Mouse (Mus musculus) midbrain, embryonic 12.5 days (tissue): ENCODE measurements around the gene St3gal3. TPM values are rescaled to one million over a fixed set of nuclear protein-coding genes. Genes with fewer than 3 reads are reported as not detected.

ENCODE experiments used
- ATAC-seq: fragments of 200-750 bp; cut with Nextera tagmentation; 2 replicates; pipeline ENCODE4 v1.8.0; 2017; ENCODE audit warnings: low read depth, moderate TSS enrichment, moderate library complexity; ENCODE audit not compliant: low FRiP score
- H3K27ac ChIP-seq: fragments of 300-500 bp; sonication (generic); replicated peaks from 2 replicates; pipeline ENCODE4 v1.5.1; 2016; ENCODE audit warnings: mild to moderate bottlenecking
- H3K27me3 ChIP-seq: fragments of 300-500 bp; sonication (generic); 2 replicates; pipeline ENCODE4 v1.6.1; 2016; ENCODE audit warnings: mild to moderate bottlenecking
- H3K36me3 ChIP-seq: fragments of 300-500 bp; sonication (generic); 2 replicates; pipeline ENCODE4 v1.6.1; 2016
- H3K4me1 ChIP-seq: fragments of 300-500 bp; sonication (generic); 2 replicates; pipeline ENCODE4 v1.6.1; 2016
- H3K4me2 ChIP-seq: fragments of 300-500 bp; sonication (generic); replicated peaks from 2 replicates; pipeline ENCODE4 v1.6.1; 2016; ENCODE audit warnings: mild to moderate bottlenecking, moderate library complexity
- H3K4me3 ChIP-seq: fragments of 300-500 bp; sonication (generic); 2 replicates; pipeline ENCODE4 v1.5.1; 2016; ENCODE audit warnings: mild to moderate bottlenecking
- H3K9ac ChIP-seq: fragments of 300-500 bp; sonication (generic); replicated peaks from 2 replicates; pipeline ENCODE4 v1.6.1; 2016; ENCODE audit warnings: mild to moderate bottlenecking, moderate library complexity
- H3K9me3 ChIP-seq: fragments of 300-500 bp; sonication (generic); 2 replicates; pipeline ENCODE4 v1.6.1; 2016; ENCODE audit warnings: mild to moderate bottlenecking
- WGBS: fragments of 180-500 bp; shearing (Covaris S2); methylation state at CpG from one replicate; pipeline ENCODE4 v1.1.7; 2016; 5-methylcytosine and 5-hydroxymethylcytosine counted together
- polyA plus RNA-seq: library from polyadenylated mRNA; unstranded; fragments of >200 nt; fragmentation: Nextera tagmentation; extraction: Ambion mirVana; gene quantifications from 2 replicates; pipeline ENCODE4 v1.2.1, GENCODE M21; 2016

St3gal3 gene
- polyA plus RNA-seq, 1 experiment from 2014 or later, result 10.9 TPM

GRCm38 (mm10) chr4:118060915-118061530 lies 73.7 kb downstream of the St3gal3 start:
- no peak overlapping the region for H3K27ac ChIP-seq
- ATAC-seq, result no peak
- H3K4me2 ChIP-seq, result no peak overlapping the region
- no peak overlapping the region for H3K4me3 ChIP-seq
- no peak overlapping the region for H3K9ac ChIP-seq
- no peaks in the 10 kb centered on the region for H3K27me3 ChIP-seq
- H3K9me3 ChIP-seq, result no peaks in the 10 kb centered on the region
- 0 out of 2 replicates have a peak, but pooled peaks cover 6% of the 10 kb centered on the region for H3K4me1 ChIP-seq
- 91% methylated on average over 13 of the region's 13 CpGs for WGBS
- no peaks in the 10 kb centered on the region for H3K36me3 ChIP-seq

DNA sequence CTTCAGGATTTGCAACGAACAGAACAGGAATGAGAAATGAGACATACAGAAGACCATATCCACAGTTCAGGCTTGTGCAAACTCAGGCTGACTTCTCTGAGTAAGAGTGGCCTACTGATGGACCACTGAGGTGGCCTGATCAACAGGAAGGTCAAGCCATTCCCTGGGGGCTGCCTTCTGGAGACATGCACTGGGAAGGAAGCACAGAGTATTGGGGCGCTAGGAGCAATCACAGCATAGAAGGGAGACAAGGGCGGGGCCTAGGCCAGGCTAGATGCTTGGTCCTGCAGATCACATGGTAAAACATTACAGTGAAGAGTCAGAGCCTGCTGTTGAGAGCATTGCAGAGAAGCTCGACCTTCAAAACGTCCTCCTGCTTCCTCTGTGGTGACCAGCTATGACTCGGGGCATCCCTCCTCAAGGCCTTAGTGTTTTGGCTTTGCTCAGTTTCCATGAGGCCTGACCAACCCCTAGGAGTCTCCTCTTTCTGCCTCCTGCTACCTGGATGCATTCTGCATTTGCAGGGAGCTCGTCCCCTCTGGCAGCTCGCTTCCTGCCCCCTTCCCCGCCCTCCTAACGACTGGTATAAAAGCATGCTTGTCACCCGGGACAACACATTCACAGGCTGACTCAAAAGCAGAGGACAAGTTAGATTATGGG lies 74.8 kb downstream of the St3gal3 start:
- Histone ChIP-seq H3K27me3 (no peaks in the 10 kb centered on the region), H3K36me3 (no peaks in the 10 kb centered on the region), H3K27ac (no peak overlapping the region), H3K9ac (no peak overlapping the region), H3K9me3 (no peaks in the 10 kb centered on the region), H3K4me2 (no peak overlapping the region), H3K4me3 (no peak overlapping the region), H3K4me1 (0 out of 2 replicates have a peak, but pooled peaks cover 6% of the 10 kb centered on the region)
- ATAC-seq, result no peak
- 67% methylated on average over 11 of the region's 11 CpGs for WGBS

DNA sequence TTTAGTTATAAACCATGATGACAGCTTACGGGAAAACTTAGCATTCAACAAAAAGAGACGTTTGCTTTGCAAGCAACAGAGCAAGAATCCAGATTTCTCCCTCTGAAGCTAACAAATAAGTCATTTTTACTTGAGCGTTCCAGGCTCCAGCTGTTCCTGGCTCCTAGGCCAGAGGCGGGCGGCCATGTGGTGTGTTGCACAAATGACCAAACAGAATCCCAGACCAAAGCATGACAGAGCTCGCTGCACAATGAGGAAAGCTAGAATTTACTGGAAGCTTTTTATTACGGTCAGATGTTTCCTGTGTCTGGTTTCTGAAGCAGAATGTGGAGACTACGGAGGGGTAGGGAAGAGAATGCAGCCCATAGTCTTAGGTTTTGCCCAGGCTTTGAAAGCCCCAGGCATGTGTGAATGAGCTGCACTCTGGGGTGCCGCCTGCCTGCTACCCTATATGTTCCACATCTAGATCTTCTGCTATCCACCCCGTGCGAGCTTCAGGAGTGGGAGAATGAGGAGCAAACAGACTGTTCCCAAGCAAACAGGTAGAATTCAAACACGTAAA lies 76.5 kb downstream of the St3gal3 start:
- 0 out of 2 replicates have a peak, but pooled peaks cover 8% of the 10 kb centered on the region for H3K4me1 ChIP-seq
- H3K36me3 ChIP-seq, result no peaks in the 10 kb centered on the region
- no peak overlapping the region for H3K4me2 ChIP-seq
- no peaks in the 10 kb centered on the region for H3K27me3 ChIP-seq
- H3K9me3 ChIP-seq, result no peaks in the 10 kb centered on the region
- ATAC-seq, result no peak
- H3K9ac ChIP-seq, result no peak overlapping the region
- H3K4me3 ChIP-seq, result no peak overlapping the region
- WGBS, result 77% methylated on average over 12 of the region's 12 CpGs
- no peak overlapping the region for H3K27ac ChIP-seq

GRCm38 (mm10) chr4:118057076-118057475 lies 77.6 kb downstream of the St3gal3 start:
- WGBS, result 67% methylated on average over 2 of the region's 2 CpGs
- Histone ChIP-seq H3K9ac (no peak overlapping the region), H3K4me1 (0 out of 2 replicates have a peak, but pooled peaks cover 8% of the 10 kb centered on the region), H3K9me3 (no peaks in the 10 kb centered on the region), H3K36me3 (no peaks in the 10 kb centered on the region), H3K27me3 (no peaks in the 10 kb centered on the region), H3K4me2 (no peak overlapping the region), H3K27ac (no peak overlapping the region), H3K4me3 (no peak overlapping the region)
- no peak for ATAC-seq

- WGBS, result 80% methylated on average over 8 of the region's 8 CpGs
These were observed 80.1 kb downstream of the St3gal3 start for GRCm38 (mm10) chr4:118054615-118055014.

DNA sequence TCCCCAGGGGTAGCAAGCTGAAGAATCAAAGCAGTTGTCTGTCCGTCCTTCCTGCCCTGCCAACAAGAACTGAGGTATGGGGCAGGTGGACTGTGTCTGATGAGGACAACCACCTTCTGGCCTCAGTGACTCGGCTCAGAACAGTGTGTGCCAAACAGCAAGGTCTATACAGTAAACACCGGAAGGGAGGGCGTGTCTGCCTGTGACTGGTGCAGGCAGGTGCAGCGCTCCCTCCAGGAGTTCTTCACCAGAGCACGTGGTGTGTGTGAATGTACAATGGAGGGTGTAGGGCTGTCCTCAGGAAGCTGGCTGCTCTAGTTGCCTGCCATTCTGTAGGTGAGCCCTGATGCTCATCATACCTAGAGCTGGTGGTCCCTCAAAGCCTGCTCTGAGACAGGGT lies 80.8 kb downstream of the St3gal3 start:
- H3K4me2 ChIP-seq, result no peak overlapping the region
- 91% methylated on average over 6 of the region's 6 CpGs for WGBS
- 0 out of 2 replicates have a peak, but pooled peaks cover 5% of the 10 kb centered on the region for H3K4me1 ChIP-seq
- no peak for ATAC-seq
- H3K27ac ChIP-seq, result no peak overlapping the region
- no peaks in the 10 kb centered on the region for H3K36me3 ChIP-seq
- H3K9me3 ChIP-seq, result no peaks in the 10 kb centered on the region
- H3K27me3 ChIP-seq, result no peaks in the 10 kb centered on the region
- no peak overlapping the region for H3K4me3 ChIP-seq
- no peak overlapping the region for H3K9ac ChIP-seq

More at GRCm38 (mm10) chr4:118054615-118055014, 80.1 kb downstream of the St3gal3 start:
- Histone ChIP-seq H3K4me3 (no peak overlapping the region), H3K27ac (no peak overlapping the region), H3K36me3 (no peaks in the 10 kb centered on the region), H3K27me3 (no peaks in the 10 kb centered on the region), H3K4me2 (no peak overlapping the region), H3K4me1 (0 out of 2 replicates have a peak, but pooled peaks cover 5% of the 10 kb centered on the region), H3K9ac (no peak overlapping the region), H3K9me3 (no peaks in the 10 kb centered on the region)
- ATAC-seq, result no peak

GRCm38 (mm10) chr4:118049606-118050302 lies 85.0 kb downstream of the St3gal3 start:
- 85% methylated on average over 12 of the region's 12 CpGs for WGBS
- Histone ChIP-seq H3K9ac (no peak overlapping the region), H3K4me1 (0 out of 2 replicates have a peak, but pooled peaks cover 2% of the 10 kb centered on the region), H3K27ac (no peak overlapping the region), H3K27me3 (no peaks in the 10 kb centered on the region), H3K4me3 (no peak overlapping the region), H3K36me3 (no peaks in the 10 kb centered on the region), H3K9me3 (no peaks in the 10 kb centered on the region), H3K4me2 (no peak overlapping the region)
- no peak for ATAC-seq

GRCm38 (mm10) chr4:118044510-118044909 lies 90.2 kb downstream of the St3gal3 start:
- no peaks in the 10 kb centered on the region for H3K36me3 ChIP-seq
- H3K4me3 ChIP-seq, result no peak overlapping the region
- H3K9ac ChIP-seq, result no peak overlapping the region
- H3K27me3 ChIP-seq, result no peaks in the 10 kb centered on the region
- peaks cover 5% of the 10 kb centered on the region; the same call in 1 of the 2 replicates for H3K4me1 ChIP-seq
- ATAC-seq, result no peak
- 74% methylated on average over 9 of the region's 9 CpGs for WGBS
- H3K4me2 ChIP-seq, result no peak overlapping the region
- no peak overlapping the region for H3K27ac ChIP-seq
- no peaks in the 10 kb centered on the region for H3K9me3 ChIP-seq

GRCm38 (mm10) chr4:118043331-118044002 lies 91.2 kb downstream of the St3gal3 start:
- H3K27ac ChIP-seq, result no peak overlapping the region
- H3K36me3 ChIP-seq, result no peaks in the 10 kb centered on the region
- H3K27me3 ChIP-seq, result no peaks in the 10 kb centered on the region
- WGBS, result 86% methylated on average over 8 of the region's 8 CpGs
- no peak overlapping the region for H3K4me3 ChIP-seq
- no peaks in the 10 kb centered on the region for H3K9me3 ChIP-seq
- no peak overlapping the region for H3K9ac ChIP-seq
- no peak overlapping the region for H3K4me2 ChIP-seq
- ATAC-seq, result no peak
- H3K4me1 ChIP-seq, result peaks cover 5% of the 10 kb centered on the region; the same call in 1 of the 2 replicates

- no peak overlapping the region for H3K9ac ChIP-seq
- no peak overlapping the region for H3K4me2 ChIP-seq
- H3K4me3 ChIP-seq, result no peak overlapping the region
- H3K4me1 ChIP-seq, result peaks cover 6% of the 10 kb centered on the region; the same call in 1 of the 2 replicates
- no peaks in the 10 kb centered on the region for H3K36me3 ChIP-seq
- H3K9me3 ChIP-seq, result no peaks in the 10 kb centered on the region
- H3K27ac ChIP-seq, result no peak overlapping the region
- H3K27me3 ChIP-seq, result no peaks in the 10 kb centered on the region
- WGBS, result 80% methylated on average over 7 of the region's 7 CpGs
- ATAC-seq, result no peak
These were observed 91.9 kb downstream of the St3gal3 start for GRCm38 (mm10) chr4:118042671-118043320.

DNA sequence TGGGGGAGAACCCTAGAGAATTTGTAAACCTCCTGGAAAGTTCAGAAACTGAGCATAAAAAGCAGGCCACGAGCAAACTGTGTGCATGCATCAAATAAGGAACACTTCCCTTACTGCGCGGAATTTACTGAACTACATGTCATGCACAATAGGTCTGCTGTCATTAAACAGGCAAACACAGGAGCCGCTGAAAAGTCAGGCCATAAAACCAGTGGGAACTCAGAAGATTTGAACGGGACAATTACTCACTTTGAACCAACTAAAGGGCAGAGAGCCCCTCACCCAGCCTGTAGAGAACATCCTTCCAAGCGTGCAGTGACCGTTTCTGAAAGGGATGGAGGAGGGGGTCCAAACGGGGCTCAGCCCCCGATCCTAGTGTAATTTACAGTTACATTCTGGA lies 93.6 kb downstream of the St3gal3 start:
- Histone ChIP-seq H3K9me3 (no peaks in the 10 kb centered on the region), H3K9ac (no peak overlapping the region), H3K4me1 (peaks cover 14% of the 10 kb centered on the region; the same call in 1 of the 2 replicates), H3K36me3 (no peaks in the 10 kb centered on the region), H3K27ac (no peak overlapping the region), H3K4me2 (no peak overlapping the region), H3K27me3 (no peaks in the 10 kb centered on the region), H3K4me3 (no peak overlapping the region)
- WGBS, result 76% methylated on average over 9 of the region's 9 CpGs
- no peak for ATAC-seq
